Mouse (Mus musculus): ENCODE results near the gene Olfr466. TPM values are rescaled to one million over a fixed set of nuclear protein-coding genes. Genes with fewer than 3 reads are reported as not detected.

Gene Olfr466
- not detected in 2 replicates for polyA plus RNA-seq (2012; rRNA removed)

DNA sequence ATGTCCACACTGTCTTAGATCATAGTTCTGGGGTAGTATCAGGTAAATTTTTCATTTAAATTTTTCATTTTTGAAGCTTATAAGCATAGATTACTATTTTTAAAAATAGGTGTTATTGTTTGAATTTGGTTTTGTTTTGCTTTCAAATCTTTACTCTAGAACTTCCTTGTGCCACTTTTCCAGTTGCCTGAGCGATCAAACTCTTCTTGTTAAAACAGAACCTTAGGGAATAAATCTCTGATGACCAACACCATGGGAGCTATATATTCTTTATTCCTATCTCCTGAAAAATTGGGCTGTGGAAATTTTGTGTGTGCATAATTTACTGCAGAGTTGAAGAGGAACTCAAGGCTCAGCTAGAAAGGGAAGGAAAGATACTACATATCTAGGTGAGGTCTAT lies at the start of gene Olfr466:
TSS of gene Olfr466 (plus strand) at position 301 of the 400 bp plus-strand sequence.

DNA sequence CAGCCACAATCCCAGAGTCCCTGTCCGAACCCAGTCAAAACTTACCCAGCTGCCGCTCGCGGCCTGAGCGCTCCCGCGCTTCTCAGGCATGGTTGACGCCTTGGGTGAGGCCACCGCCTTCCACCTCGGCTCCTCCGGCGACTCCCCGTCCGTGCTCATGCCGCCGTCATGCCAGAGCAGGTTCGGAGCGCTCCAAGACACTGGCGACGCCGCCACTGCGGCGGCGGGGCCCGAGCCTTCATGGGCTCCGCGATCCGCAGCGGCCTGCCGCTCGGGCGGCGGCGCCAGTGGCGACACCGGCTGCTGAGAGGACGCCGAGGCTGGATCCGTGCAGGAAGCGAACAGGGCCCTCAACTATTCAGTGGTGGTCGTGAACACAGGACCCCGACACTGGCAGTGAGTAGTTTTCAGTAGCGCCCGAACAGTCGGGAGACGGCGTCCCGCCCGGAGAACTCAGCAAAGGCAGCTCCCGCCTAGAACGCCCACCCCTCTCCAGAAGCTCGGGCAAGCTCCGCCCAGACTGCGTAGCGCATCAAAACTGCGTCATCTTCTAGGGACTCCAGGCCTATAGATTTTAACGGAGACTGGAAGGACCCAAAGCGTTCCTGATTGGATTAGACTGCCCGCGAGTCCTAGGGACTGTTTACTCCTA lies 37.5 kb upstream of the Olfr466 start, which contains the start of gene Mfsd14b:
TSS of gene Mfsd14b (minus strand) at position 517 of the 652 bp plus-strand sequence.

GRCm38 (mm10) chr13:65137789-65138188 lies 12.3 kb upstream of the Olfr466 start, which contains the start of gene Olfr465-ps1:
Gene Olfr465-ps1, plus strand, starts transcription at chr13:65138089.

Other genes starting within 250 kb of the Olfr466 start
- 0.04 and 0.11 TPM in 2 replicates for gene Cntnap3, start 246.3 kb upstream of the Olfr466 start, polyA plus RNA-seq (2012; rRNA removed)
- not detected in 2 replicates for gene Spata31, start 232.8 kb upstream of the Olfr466 start, polyA plus RNA-seq (2012; rRNA removed)
- gene Spata31d1c, start 117.2 kb upstream of the Olfr466 start, polyA plus RNA-seq (2012; rRNA removed), result not detected in 2 replicates
- not detected in 2 replicates for gene Prss47, start 97.5 kb upstream of the Olfr466 start, polyA plus RNA-seq (2012; rRNA removed)
- 13.6 and 28.2 TPM in 2 replicates for gene Mfsd14b, start 37.3 kb upstream of the Olfr466 start, polyA plus RNA-seq (2012; rRNA removed)
- not detected in 2 replicates for gene Olfr465-ps1, start 12.2 kb upstream of the Olfr466 start, polyA plus RNA-seq (2012; rRNA removed)
- 0.01 and 0.06 TPM in 2 replicates for gene Nlrp4f, start 55.7 kb downstream of the Olfr466 start, polyA plus RNA-seq (2012; rRNA removed)
- 0.06 TPM in 1 of 2 replicates, not detected in the other for gene Gm10775, start 109.3 kb downstream of the Olfr466 start, polyA plus RNA-seq (2012; rRNA removed)
- gene Zfp369, start 128.6 kb downstream of the Olfr466 start, polyA plus RNA-seq (2012; rRNA removed), result 40.2 and 46.2 TPM in 2 replicates

Measured in central nervous system, embryonic 11.5 days (tissue).